Mouse (Mus musculus) gastrocnemius, adult 18-20 months (tissue): ENCODE measurements around the gene 1700028K03Rik. TPM values are rescaled to one million over a fixed set of nuclear protein-coding genes. Genes with fewer than 3 reads are reported as not detected.

Experiments
- DNase-seq: peaks from one replicate; pipeline ENCODE4 v3.0.0; 2021; ENCODE audit warnings: low spot score
- total RNA-seq, 2 experiments: library from RNA; stranded (reverse); gene quantifications; 2 replicates each; pipeline ENCODE4 v1.2.3; 2021

The 1700028K03Rik gene
- total RNA-seq, 2 experiments from 2014 or later: 0.05 TPM; not detected in 1

DNA sequence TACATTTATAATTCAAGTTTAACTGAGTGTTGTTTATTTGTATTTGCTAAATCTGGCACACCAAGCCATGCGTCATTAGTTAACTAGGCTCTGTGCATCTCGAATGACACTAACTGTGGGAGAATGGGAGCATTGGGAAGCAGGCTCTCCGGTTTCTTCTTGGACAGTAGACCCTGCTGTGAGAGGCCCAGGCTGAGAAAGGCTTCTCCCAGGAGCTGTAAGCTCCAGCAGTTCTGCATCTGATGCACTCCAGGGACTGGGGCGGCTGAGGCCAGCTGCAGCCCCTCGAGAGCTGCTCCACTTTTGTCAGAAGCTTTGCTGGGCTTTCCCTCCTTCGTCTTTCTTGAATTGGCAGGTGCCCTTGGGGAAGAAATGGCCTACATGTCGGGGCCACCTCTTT, 7.2 kb downstream of the 1700028K03Rik start:
- peak; percentile 74 for DNase-seq

DNA sequence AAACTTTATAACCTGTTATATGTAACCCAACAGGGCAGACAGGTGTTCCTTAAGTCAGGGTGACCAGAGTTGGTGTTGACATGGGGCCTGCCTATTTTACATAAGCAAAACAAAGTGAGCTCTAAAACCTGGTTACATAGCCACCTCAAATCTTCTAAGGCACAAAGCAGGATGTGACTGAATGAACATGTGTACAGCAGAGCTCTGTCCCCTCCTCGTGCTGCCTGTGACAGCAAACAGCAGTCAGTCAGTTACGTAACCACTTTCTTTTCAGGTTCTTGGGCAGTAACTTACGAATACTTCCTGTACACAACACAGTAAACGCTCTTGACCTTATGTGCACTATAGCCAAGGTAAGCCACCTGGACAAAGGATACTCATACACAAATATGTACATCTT, 11.4 kb downstream of the 1700028K03Rik start:
- no peak for DNase-seq

DNA sequence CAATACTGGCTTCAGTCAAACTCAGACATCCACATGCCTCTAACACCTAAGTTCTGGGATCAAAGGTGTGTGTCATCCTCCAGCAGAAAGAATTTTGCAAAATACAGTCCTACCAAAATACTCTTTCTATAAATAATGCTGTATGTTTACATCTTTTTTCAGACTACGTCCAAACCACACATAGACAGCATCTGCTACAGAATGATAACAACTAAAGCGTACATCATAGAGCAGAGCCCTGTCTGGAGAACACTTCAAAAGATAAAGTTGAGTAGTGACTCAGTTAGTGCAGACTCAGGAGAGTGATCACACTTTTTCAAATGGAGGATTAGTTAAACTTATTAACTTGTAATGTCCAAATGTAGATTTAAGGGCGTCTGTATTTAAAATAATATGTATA, 13.4 kb downstream of the 1700028K03Rik start:
- DNase-seq: no peak

- no peak for DNase-seq
These were observed 13.9 kb downstream of the 1700028K03Rik start for GRCm38 (mm10) chr5:107548444-107548843.

DNA sequence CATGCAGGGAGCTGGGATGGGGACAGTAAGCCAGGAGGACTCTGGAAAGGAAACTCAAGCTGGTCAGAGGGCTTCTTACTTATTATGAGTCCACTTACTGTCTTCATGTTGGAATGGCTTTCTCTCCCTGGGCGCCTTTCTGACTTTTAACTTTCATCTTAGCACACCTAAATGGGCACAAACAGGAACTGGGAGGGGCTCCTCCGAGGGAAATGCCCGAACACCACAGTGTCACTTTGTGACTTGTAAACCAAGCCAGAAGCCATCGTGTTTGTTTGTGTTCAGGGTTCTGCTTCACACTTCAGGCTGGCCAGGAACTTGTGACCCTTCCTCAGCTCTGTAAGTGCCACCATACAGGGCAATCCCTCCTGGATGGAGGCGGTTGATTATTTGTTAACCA, 19.8 kb downstream of the 1700028K03Rik start:
- no peak for DNase-seq

- DNase-seq: no peak
These were observed 22.5 kb downstream of the 1700028K03Rik start for GRCm38 (mm10) chr5:107556969-107557368.

GRCm38 (mm10) chr5:107569148-107569547, 34.6 kb downstream of the 1700028K03Rik start:
- no peak for DNase-seq

GRCm38 (mm10) chr5:107597301-107598077, 63.0 kb downstream of the 1700028K03Rik start, which contains the start of the genes Rpap2 and Glmn:
Gene Rpap2 (plus strand): TSS chr5:107597373.
Gene Glmn (minus strand): TSS chr5:107597888.
- peak; percentile 76 for DNase-seq

DNA sequence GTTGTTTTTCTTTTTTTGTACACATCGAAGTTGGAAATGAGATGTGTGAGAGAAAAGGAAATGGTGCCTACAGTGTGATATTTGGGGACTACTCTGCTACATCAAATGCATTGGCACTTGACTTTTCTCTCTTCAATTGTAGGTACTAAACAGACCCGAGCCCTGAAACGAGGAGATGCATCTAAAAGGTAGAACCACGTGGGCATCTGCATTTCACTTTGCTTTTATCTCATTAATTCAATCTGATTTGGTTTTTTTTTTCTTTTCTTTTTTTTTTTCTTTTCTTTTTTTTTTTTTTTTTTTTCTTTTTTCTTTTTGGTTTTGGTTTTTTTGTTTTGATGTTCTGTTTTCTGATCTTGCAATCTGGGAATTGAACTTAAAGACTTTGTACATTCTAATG, 63.9 kb downstream of the 1700028K03Rik start:
- DNase-seq: no peak

Other genes with a start within 250 kb of the 1700028K03Rik start
- gene Tgfbr3, start 245.1 kb upstream of the 1700028K03Rik start, total RNA-seq: 10 to 100 TPM; 14.5 to 15.8 TPM
- gene Brdt, start 203.6 kb upstream of the 1700028K03Rik start, total RNA-seq: 1 to 10 TPM; 1.8 to 2.3 TPM
- gene Ephx4, start 132.0 kb upstream of the 1700028K03Rik start, total RNA-seq: under 1 TPM; 0.24 to 0.89 TPM
- gene Lpcat2b, start 103.2 kb upstream of the 1700028K03Rik start, total RNA-seq: not detected
- 1 to 10 TPM; 6.8 to 7.4 TPM for gene Btbd8, start 96.7 kb upstream of the 1700028K03Rik start, total RNA-seq
- gene Gm42669, start 27.1 kb upstream of the 1700028K03Rik start, total RNA-seq: not detected
- gene Rpap2, start 62.7 kb downstream of the 1700028K03Rik start, total RNA-seq: 10 to 100 TPM; 11.9 to 12.5 TPM
- gene Glmn, start 63.2 kb downstream of the 1700028K03Rik start, total RNA-seq: 1 to 10 TPM; 4.7 to 6.5 TPM
- gene Gfi1, start 191.3 kb downstream of the 1700028K03Rik start, total RNA-seq: not detected